Mouse (Mus musculus) adrenal gland, postnatal 25 days (tissue): ENCODE results near the gene Kctd5. TPM values are rescaled to one million over a fixed set of nuclear protein-coding genes. Genes with fewer than 3 reads are reported as not detected.

Experiments
- DNase-seq: peaks from one replicate; pipeline ENCODE4 v3.0.0; 2021; ENCODE audit warnings: mixed read lengths
- total RNA-seq: library from RNA; stranded (reverse); gene quantifications from 2 replicates; pipeline ENCODE4 v1.2.3, GENCODE M21; 2021

Gene Kctd5
- total RNA-seq, 1 experiment from 2014 or later: 17.2 TPM

GRCm38 (mm10) chr17:24037360-24037759, 35.9 kb downstream of the Kctd5 start:
- DNase-seq: no peak

- peak; percentile 26 for DNase-seq
Observed at GRCm38 (mm10) chr17:24036954-24037353, 36.3 kb downstream of the Kctd5 start.

- DNase-seq: no peak
Observed at GRCm38 (mm10) chr17:24035087-24035486, 38.2 kb downstream of the Kctd5 start.

- DNase-seq: no peak
Observed at GRCm38 (mm10) chr17:24030551-24030950, 42.7 kb downstream of the Kctd5 start.

GRCm38 (mm10) chr17:24029477-24029876, 43.8 kb downstream of the Kctd5 start:
- DNase-seq: no peak

- no peak for DNase-seq
Observed at GRCm38 (mm10) chr17:24021375-24022199, 51.7 kb downstream of the Kctd5 start.

GRCm38 (mm10) chr17:24020696-24021095, 52.6 kb downstream of the Kctd5 start:
- no peak for DNase-seq

GRCm38 (mm10) chr17:24015727-24016126, 57.6 kb downstream of the Kctd5 start:
- DNase-seq: peak; percentile 45

GRCm38 (mm10) chr17:24014433-24014965, 58.8 kb downstream of the Kctd5 start:
- no peak for DNase-seq

GRCm38 (mm10) chr17:24012921-24013320, 60.4 kb downstream of the Kctd5 start:
- DNase-seq: no peak

- DNase-seq: no peak
Observed at GRCm38 (mm10) chr17:24009617-24010016, 63.7 kb downstream of the Kctd5 start.

GRCm38 (mm10) chr17:24008105-24008504, 65.2 kb downstream of the Kctd5 start:
- no peak for DNase-seq

- peak; percentile 46 for DNase-seq
Observed at GRCm38 (mm10) chr17:24007391-24007790, 65.9 kb downstream of the Kctd5 start.

GRCm38 (mm10) chr17:24006930-24007329, 66.4 kb downstream of the Kctd5 start:
- DNase-seq: no peak

GRCm38 (mm10) chr17:24005049-24005448, 68.2 kb downstream of the Kctd5 start:
- no peak for DNase-seq

GRCm38 (mm10) chr17:24004071-24004665, 69.1 kb downstream of the Kctd5 start:
- peak; percentile 51 for DNase-seq

GRCm38 (mm10) chr17:24000404-24000803, 72.9 kb downstream of the Kctd5 start:
- DNase-seq: peak; percentile 61

- no peak for DNase-seq
Observed at GRCm38 (mm10) chr17:23998383-23998782, 74.9 kb downstream of the Kctd5 start.

GRCm38 (mm10) chr17:23997901-23998300, 75.4 kb downstream of the Kctd5 start, which contains the start of gene Prss22:
TSS of gene Prss22 (minus strand) at chr17:23998100.
- DNase-seq: no peak
